Mouse (Mus musculus) right cerebral cortex, postnatal 36 days (tissue): ENCODE data around the gene Pbx3.

Experiments
- DNase-seq, 2 experiments: peaks; one replicate each; pipeline ENCODE4 v3.0.0; 2022; ENCODE audit warnings: low spot score in 2 of 2, mixed read lengths in 1 of 2

Gene Pbx3

DNA sequence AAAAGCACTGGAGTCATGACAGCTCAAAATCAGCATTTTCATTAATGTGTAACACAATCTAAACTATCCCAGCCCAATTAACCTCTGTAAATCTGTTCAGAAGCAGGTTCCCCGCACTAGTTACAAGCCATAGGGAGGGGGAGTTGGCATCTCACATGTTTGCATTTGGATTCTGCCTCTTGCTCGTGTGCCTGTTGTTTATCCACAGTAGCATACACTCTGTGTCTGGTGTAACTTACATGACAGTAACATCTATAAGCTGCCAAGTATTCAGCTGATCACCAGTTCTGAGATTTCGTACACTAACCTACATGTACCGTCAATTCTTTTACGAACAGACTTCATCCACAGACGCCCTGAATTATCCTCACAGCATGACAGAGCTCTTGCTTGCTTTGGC is 147.5 kb downstream of the Pbx3 start:
- no peak for DNase-seq

- no peak for DNase-seq
Measured at GRCm38 (mm10) chr2:34221477-34221876, 151.5 kb downstream of the Pbx3 start.

GRCm38 (mm10) chr2:34219150-34219549 is 153.8 kb downstream of the Pbx3 start:
- no peak for DNase-seq

GRCm38 (mm10) chr2:34217596-34217995 is 155.3 kb downstream of the Pbx3 start:
- no peak for DNase-seq

DNA sequence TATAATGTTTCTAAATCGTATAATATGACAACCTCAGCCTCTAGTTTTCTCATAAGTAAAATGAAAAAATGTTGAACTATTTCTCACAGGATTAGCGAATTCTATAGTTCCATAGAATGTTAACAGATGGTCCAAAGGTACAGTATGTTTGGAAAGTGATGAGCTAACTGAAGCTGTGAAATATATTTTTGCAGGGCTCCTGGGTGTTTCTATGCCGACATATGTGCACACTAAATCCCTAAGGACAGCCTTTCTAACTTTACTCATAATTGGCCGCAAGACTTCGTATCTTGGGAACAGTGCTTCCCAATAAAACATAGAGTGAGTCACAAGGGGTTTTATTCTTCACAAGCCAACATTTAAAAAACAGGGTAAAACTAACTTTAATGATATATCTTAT is 157.4 kb downstream of the Pbx3 start:
- peak in 1 of 2 experiments; percentile 21 for DNase-seq

DNA sequence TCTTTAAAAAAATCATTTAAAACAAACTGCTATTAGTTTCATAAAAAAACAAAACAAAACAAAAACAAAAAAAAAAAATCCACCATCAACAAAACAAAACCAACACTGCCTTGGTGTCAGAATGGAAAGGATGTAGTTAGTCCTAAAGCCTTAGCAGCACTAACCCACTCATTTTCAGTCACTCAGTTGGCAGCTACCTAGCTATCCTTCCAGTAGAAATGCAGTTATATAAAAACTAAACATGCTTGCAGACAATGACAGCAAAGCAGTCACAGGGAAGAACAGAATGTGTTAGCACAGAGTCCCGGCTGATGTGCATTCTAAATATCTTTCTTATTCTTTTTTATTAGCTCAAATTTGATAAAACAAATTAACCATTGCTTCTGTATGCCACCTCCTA is 160.5 kb downstream of the Pbx3 start:
- peak; percentile 23 to 55 for DNase-seq

DNA sequence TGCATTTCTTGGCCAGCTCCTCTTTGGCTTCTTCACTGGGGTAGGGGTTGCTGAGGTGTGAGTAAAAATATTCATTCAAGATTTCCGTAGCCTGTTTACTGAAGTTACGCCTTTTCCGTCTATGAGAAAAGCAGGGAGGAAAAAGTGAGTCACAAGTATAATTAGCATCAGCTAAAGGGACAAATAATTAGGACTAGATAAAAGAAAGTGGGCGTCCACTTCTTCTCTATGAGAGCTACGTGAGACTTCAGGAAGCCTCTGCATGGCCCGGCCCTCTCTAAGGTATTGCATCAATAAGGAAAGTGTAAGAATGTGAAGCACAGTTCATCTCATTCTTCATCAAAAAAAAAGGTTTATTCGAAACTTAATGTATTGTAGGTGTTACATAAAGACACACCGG is 168.1 kb downstream of the Pbx3 start:
- DNase-seq, result no peak

DNA sequence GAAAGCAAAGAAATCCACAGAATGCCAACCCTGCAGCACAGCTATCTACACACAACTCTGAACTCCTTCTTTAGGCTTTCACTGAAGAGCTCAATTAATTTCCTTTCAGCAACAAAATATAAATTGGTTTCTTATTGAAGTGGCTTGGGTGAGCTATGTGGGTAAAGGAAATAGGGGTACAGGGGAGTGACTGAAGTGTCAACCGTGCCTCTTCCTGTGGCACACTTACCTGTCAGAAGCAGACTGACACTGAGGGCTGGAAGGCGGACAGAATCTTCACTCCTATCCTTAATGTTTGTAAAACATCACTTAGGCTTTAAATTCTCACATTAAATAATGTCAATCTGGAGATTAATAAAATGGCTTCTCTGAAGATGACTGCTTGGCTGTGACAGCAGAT is 168.6 kb downstream of the Pbx3 start:
- DNase-seq, result no peak

GRCm38 (mm10) chr2:34193870-34194820 is 178.8 kb downstream of the Pbx3 start:
- DNase-seq, result no peak

DNA sequence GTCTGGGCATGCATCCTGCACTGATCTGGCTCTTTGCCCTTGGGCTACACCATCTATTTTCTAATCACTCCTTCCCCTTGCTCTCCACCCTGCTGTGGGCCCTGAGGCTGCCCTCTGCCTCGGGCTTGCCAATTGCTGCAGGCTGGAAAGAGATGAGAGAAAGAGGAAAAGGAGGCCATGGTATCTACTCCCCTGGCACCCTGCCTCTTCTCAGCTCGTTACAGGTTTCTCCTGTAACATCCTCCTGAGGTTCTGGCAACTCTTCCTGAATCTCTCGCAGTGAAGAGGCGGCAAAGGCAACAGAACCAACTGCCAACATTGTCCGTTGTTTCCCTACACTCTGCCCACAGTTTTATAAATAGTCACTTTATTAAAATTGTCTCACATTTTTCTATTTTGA is 179.7 kb downstream of the Pbx3 start:
- DNase-seq, result peak; percentile 8 to 21

GRCm38 (mm10) chr2:34187366-34187765 is 185.6 kb downstream of the Pbx3 start:
- DNase-seq, result no peak

DNA sequence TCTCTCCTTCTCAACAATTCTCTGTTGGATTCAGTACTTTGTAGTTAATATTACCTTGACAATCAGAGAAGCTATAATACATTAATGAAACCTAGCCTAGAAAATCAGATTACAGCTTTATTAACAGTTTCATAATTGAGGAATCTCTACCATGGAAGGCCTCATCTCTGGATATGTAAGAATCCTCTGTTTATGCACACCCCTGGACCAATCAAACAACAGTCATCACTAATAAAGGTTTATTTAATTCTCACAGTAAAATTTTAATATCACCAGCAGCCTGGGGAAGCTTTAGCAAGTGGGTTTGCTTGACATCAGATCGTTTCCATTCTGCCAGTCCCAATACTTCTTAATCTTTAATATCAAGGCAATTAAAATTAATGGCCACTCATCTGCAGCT is 191.3 kb downstream of the Pbx3 start:
- no peak for DNase-seq

DNA sequence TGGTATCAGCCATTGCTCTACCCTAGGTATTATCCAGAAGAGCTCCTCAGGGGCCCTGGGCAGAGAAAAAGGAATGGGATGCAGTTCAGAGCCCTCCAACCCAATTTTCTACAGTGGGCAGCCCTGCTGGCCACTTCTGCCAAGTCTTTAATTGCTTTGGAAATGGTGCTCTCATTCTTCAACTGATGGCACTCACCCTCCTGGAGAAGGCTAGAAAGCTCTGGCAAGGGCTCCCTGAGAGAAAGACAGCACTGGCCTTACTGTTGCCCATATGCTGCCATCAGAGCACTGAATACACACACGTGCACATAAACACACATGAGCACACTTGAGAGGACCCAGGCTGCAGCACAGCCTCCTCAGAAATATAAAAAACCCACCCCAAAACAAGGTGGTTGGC is 193.6 kb downstream of the Pbx3 start:
- DNase-seq, result no peak

GRCm38 (mm10) chr2:34178653-34179052 is 194.3 kb downstream of the Pbx3 start:
- no peak for DNase-seq

GRCm38 (mm10) chr2:34170424-34170823 is 202.5 kb downstream of the Pbx3 start:
- DNase-seq, result no peak

- DNase-seq, result no peak
Measured at GRCm38 (mm10) chr2:34169626-34170025, 203.3 kb downstream of the Pbx3 start.

DNA sequence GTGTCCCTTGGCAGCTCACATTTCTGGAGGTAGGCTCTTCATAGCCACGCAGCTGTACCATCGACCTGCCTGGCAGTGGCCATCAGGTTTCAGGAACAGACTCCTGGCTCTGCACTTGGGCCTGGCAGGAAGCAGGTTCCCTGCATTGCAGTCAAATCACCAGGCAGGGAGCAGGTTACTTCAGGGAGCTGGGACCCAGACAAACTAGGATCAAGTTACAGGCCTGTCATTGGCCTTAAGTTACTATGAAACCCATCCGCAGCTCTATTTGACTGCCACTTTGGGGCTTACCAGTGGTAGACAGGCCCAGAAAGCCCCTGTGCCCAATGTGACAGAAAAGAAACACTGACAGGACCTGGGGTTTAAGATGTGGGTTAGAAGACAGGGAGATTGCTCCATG is 204.8 kb downstream of the Pbx3 start:
- DNase-seq, result no peak

DNA sequence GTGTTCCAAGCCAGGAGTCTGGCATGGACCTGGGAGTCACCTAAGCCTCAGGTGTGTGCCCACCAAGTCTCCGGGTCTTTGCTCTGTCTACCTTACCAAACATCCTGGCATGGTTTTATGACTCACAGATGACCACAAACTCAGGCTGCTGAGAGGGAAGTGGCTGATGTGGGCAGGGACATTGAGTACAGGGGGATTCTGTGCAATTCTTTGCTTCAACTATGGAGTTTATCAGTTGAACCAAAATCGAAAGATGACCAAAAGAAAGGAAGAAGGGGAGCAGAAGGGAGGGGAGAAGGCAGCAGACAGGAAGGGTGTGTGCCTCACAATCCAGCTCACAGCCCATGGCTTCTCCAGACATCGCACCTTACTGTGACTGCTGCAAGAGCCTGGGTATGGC is 210.5 kb downstream of the Pbx3 start:
- DNase-seq, result no peak

GRCm38 (mm10) chr2:34157746-34158145 is 215.2 kb downstream of the Pbx3 start:
- DNase-seq, result no peak

DNA sequence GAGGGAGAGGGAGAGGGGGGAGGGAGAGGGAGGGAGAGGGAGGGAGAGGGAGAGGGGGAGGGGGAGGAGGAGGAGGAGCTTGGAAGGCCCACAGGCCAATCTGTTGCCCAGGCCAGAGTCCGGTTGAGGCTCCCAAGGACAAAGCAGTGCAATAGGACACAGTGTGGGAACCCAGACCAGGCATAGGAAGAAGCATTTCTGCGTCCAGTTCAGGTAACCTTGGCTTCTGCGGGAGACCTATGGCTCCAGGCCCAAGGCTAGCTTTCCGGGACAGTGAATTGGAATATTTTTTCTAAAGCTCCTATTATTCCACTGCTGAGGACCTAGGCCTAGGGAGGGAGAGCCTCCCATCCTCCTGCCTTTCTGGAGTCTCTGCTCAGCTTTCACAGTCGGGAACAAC is 218.1 kb downstream of the Pbx3 start:
- DNase-seq, result no peak

GRCm38 (mm10) chr2:34153336-34153735 is 219.6 kb downstream of the Pbx3 start:
- no peak for DNase-seq

GRCm38 (mm10) chr2:34150560-34150959 is 222.4 kb downstream of the Pbx3 start:
- no peak for DNase-seq

DNA sequence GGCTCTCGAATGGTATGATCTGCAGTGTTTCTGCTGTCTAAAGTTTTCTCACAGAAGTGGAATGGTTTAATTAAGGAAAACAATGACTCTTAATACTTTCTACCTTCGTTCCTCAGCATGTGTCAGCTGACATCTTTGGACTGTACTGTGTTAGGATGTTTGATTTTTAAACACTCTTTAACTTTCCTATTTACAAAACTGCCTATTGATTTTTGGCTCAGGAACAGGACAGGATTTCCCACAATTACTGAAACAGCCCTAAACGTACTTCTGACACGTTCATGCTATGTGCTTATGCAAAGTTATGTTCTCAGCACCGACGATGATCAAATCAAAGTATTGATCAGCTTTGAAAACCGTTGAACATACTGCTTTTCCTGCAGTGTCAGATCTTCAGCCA is 224.7 kb downstream of the Pbx3 start:
- no peak for DNase-seq

GRCm38 (mm10) chr2:34147476-34147875 is 225.5 kb downstream of the Pbx3 start:
- DNase-seq, result no peak
